Mouse (Mus musculus): ENCODE data around the gene Gm49450.

Gene Gm49450

DNA sequence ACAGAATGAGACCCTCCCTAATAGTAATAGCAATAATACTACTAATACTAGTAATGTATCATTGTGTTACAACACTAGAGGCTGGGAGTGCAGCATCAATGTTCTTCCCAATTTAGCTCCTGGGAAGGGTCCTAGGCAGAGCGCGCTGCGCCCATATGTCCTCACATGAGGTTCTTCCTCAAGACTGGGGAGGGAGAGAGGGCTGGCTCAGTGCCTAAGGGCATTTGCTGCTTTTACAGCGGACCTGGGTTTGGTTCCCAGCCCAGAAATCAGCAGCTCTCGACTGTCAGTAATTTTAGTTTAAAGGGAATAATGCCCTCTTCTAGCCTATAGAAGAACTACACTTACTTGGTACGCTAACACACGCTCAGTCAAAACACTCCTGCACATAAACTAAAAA is 65.8 kb downstream of the Gm49450 start:
- DNase-seq, result peak; percentile 52 to 63

DNA sequence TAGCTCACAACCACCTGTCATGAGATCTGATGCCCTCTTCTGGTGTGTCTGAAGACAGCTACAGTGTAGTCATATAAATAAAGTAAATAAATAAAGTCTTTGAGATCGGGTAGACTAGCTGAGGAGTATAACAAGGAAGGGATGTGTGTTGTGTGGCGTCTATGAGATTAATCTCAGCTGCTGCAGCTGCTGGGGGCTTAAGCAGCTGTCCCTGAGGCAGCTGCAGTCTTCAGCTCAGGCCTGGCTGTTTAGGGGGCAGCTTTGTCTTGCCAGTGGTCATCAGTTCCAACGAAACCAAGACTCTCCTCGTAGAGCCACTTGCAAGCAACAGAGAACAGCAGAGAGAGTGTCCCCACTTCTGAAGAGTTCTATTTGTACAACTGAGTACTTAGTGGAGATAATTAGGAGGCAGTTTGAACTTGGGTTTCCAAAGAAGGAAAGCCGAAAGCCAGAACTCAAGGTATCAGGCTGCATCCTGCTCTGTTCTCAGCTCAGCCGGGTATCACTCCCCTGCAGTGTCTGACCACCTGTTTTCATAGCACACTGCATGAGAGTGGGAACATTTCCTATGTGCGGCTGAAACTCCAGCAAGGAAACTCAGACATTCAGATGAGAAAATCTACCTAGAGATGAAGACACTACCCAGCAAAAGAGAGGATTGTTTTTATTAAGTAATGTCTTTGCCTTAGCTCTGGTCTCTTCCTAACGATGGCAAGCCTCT is 66.5 kb downstream of the Gm49450 start:
- DNase-seq, result peak in 1 of 2 experiments; percentile 43

DNA sequence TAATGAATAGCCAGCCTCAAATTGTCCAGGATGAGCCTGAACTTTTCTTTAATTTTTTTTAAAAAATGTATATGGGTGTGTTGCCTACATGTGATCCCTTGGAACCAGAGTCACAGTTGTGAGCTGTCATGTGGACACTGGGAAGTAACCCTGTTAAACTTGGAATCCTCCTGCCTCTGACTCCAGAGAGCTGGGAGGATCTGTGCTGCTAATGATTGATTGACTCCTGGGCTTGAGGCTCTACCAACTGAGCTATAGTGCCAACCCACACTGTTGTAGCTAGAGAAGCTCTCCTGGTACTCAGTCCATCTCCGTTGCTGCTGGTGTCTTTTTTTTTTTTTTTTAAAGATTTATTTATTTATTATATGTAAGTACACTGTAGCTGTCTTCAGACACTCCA is 69.2 kb downstream of the Gm49450 start:
- DNase-seq, result no peak

DNA sequence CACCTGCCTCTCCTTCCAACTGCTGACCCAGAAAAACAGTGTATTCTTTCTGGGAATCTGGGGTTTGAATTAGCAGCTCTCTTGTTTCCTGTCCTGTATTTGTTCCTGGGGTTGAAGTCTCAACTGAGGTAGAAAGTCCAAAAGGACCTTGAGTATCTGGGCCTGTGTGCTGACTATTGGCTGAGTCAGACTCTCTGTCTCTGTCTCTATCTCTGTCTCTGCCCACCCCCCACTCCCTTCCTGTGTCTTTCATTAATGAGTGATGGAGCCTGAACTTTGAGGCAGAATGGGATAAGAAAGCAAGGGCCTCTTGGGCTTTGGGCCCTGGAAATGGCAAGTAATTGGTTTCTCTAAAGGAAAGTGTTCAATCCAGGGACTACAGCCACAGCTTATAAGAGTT is 69.7 kb downstream of the Gm49450 start:
- no peak for DNase-seq
